Mouse (Mus musculus) right cerebral cortex, postnatal 14 days (tissue): ENCODE measurements around the gene Eps15.

Source experiments
- DNase-seq: peaks from one replicate; pipeline ENCODE4 v3.0.0; 2022

The Eps15 gene

GRCm38 (mm10) chr4:109279689-109280458 lies at the start of gene Eps15:
Gene Eps15, plus strand, starts transcription at chr4:109280268.
- peak; percentile 82 for DNase-seq

- no peak for DNase-seq
These were observed 45.9 kb upstream of the Eps15 start, which contains the start of gene Calr4 for GRCm38 (mm10) chr4:109234185-109234584. Gene Calr4, plus strand, starts transcription at chr4:109234485.

- DNase-seq: no peak
These were observed 45.2 kb upstream of the Eps15 start for GRCm38 (mm10) chr4:109234806-109235350.

- no peak for DNase-seq
These were observed 43.7 kb upstream of the Eps15 start for GRCm38 (mm10) chr4:109236186-109236879.

- DNase-seq: peak; percentile 23
These were observed 41.4 kb upstream of the Eps15 start for GRCm38 (mm10) chr4:109238428-109239268.

- no peak for DNase-seq
These were observed 38.8 kb upstream of the Eps15 start for GRCm38 (mm10) chr4:109241221-109241620.

GRCm38 (mm10) chr4:109241934-109242333 lies 38.1 kb upstream of the Eps15 start:
- no peak for DNase-seq

- DNase-seq: no peak
These were observed 35.6 kb upstream of the Eps15 start for GRCm38 (mm10) chr4:109244506-109244905.

GRCm38 (mm10) chr4:109245016-109245620 lies 35.0 kb upstream of the Eps15 start:
- no peak for DNase-seq

- DNase-seq: no peak
These were observed 28.5 kb upstream of the Eps15 start for GRCm38 (mm10) chr4:109251605-109252004.

GRCm38 (mm10) chr4:109252199-109252598 lies 27.9 kb upstream of the Eps15 start:
- no peak for DNase-seq

- no peak for DNase-seq
These were observed 26.4 kb upstream of the Eps15 start for GRCm38 (mm10) chr4:109253664-109254151.

- DNase-seq: no peak
These were observed 25.6 kb upstream of the Eps15 start for GRCm38 (mm10) chr4:109254511-109254910.

GRCm38 (mm10) chr4:109255321-109255720 lies 24.7 kb upstream of the Eps15 start:
- DNase-seq: no peak

GRCm38 (mm10) chr4:109255727-109256417 lies 24.2 kb upstream of the Eps15 start:
- no peak for DNase-seq

- no peak for DNase-seq
These were observed 23.3 kb upstream of the Eps15 start for GRCm38 (mm10) chr4:109256791-109257190.

- no peak for DNase-seq
These were observed 22.4 kb upstream of the Eps15 start for GRCm38 (mm10) chr4:109257639-109258038.

- DNase-seq: no peak
These were observed 18.0 kb upstream of the Eps15 start for GRCm38 (mm10) chr4:109262068-109262467.

GRCm38 (mm10) chr4:109266056-109266455 lies 14.0 kb upstream of the Eps15 start:
- no peak for DNase-seq

GRCm38 (mm10) chr4:109266744-109267143 lies 13.3 kb upstream of the Eps15 start:
- DNase-seq: no peak

GRCm38 (mm10) chr4:109267452-109267851 lies 12.6 kb upstream of the Eps15 start:
- no peak for DNase-seq

GRCm38 (mm10) chr4:109268903-109269302 lies 11.2 kb upstream of the Eps15 start:
- DNase-seq: no peak
